Mouse (Mus musculus) left cerebral cortex, adult 2 months (tissue): ENCODE measurements around the gene Sdcbp2. TPM values are rescaled to one million over a fixed set of nuclear protein-coding genes. Genes with fewer than 3 reads are reported as not detected.

Experiments used
- DNase-seq, 2 experiments: peaks; one replicate each; pipeline ENCODE4 v3.0.0; 2021 to 2022; ENCODE audit warnings: low spot score in 2 of 2, mixed read lengths in 1 of 2; ENCODE audit errors: extremely low spot score in 1 of 2
- H3K27ac ChIP-seq: fragments of 200-600 bp; 2 replicates; pipeline ENCODE4 v1.8.1; 2022
- H3K4me3 ChIP-seq: fragments of 200-600 bp; 2 replicates; pipeline ENCODE4 v1.8.1; 2022
- CTCF ChIP-seq: fragments of 200-600 bp; IDR thresholded peaks from 2 replicates; pipeline ENCODE4 v1.8.1; 2022; ENCODE audit warnings: antibody characterized with exemption, mild to moderate bottlenecking, moderate library complexity
- intact Hi-C: fragments of 180-260 bp; cut with DNase I; formaldehyde crosslinking; loops from one replicate; pipeline ENCODE4 v1.15.1; 2025
- long read RNA-seq, 2 experiments: library from polyadenylated mRNA; stranded (forward); transcript quantifications; one replicate each; pipeline ENCODE4 v2.0.0; 2021; ENCODE audit warnings: borderline mapping rate in 2 of 2
- total RNA-seq, 2 experiments: library from RNA; stranded (reverse); gene quantifications; 2 replicates each; pipeline ENCODE4 v1.2.3; 2021

Sdcbp2 gene
- total RNA-seq: 1 to 10 TPM; 1.6 to 3.0 TPM
- long read RNA-seq, experiment 1: 0 reads
- long read RNA-seq, experiment 2, partial matches to known transcripts: 1 of 2 reads
- long read RNA-seq, experiment 2, other reads (novel, unspliced or antisense): 1 of 2 reads

DNA sequence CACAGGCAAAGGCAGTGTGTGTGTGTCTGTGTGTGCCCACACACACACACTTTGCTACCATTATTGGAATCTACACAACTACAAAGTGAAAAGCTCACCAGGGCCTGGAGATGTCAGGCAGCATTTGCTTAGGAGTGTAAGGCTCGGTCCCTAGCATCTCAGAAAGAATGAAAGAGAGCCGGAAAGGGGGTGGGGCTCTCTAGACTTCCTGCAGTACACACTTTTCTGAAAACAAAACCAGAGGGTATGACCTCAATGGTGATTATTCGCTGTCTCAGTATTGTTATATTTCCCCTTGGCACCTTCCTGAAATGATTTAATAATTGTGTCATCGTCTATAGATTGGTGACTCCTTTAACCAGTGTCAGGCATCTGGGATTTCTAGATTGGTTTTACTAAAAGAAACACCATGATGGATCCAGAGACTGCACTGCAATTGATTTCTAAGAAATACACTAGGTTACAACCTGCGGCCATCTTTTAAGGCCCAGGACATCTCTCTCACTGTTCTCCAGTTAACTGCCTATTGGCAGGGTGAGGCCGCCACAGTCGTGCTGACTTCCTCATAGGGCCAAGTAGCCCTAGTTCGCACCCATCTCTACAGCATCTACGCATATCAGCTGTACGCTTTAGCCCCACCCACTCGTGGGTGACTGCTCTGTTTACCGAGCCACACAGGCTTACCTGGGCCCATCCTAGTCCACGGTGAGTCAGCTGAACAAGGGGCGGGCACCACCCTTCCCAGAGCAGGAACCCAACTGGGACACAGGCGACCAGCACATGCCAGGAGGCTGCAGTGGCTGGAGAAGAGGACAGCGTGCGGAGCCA is at the start of gene Sdcbp2:
TSS of gene Sdcbp2 (plus strand) at position 750 of the 828 bp plus-strand sequence.
- Histone ChIP-seq H3K4me3 (no peak within 1 kb of the TSS), H3K27ac (peak within 1 kb of the TSS; percentile 93)
- no peak for TF ChIP-seq CTCF
- intact Hi-C loops: loop anchor here (10.0 kb wide), 1 partner anchor 293 kb away; no protein-coding TSS in a partner anchor
- DNase-seq: no peak

DNA sequence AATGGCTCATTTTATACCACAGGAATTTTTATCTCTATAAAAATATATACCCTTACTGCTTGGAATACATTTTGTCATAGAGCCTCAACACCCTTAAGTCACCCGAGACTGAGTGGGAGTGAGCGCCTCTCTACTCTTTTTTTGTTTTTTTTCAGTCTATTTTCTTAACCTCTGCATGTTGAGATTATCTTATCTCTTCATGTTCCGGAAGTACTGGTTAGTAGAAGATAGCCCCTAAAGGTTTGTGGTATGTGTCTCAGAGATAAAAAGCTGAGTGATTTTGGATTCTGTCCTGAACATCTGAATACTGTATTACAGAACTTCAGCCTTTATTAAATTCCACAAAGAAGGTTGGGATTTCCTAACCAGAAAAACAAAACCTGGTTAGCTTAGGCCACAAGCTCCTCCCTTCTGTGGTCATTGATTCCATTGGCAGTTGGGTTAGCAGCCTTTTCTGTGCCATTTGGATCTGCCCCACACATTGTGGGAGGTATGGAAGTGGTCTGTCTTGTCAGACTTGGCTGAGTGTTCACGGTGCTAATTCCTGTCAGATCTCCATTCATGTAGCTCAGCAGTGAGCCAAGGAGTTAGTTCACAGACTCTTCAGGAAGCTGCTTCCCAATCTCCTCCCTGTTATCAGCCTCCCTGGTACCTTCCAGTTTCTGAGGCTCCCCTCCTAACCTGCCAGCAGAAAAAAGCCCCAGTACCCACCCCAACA is 47.9 kb upstream of the Sdcbp2 start:
- TF ChIP-seq CTCF: no peak
- DNase-seq: no peak

DNA sequence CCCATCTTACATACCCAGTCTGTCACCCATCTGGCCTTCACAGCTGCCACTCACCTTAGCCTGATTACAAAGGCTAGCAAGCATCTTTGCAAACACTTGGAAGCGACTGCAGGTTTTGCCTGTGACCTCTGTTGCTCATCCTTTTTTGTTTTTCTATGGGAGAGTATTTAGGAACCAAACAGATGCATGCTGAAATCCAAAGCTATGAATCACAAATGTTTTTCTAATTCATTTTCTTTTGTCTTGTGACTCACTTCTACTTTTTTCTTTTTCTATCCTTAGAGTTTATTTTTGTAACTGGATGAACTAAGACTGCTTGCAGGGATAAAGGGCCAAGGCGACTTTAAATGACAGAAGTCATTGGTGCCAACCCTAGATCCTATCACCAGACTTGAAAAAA is 46.9 kb upstream of the Sdcbp2 start:
- no peak for TF ChIP-seq CTCF
- intact Hi-C loops: no loop called here

More for the DNA sequence above, 47.9 kb upstream of the Sdcbp2 start:
- intact Hi-C loops: no loop called here
- H3K4me3 ChIP-seq: no peak overlapping the region
- no peak overlapping the region for H3K27ac ChIP-seq

DNA sequence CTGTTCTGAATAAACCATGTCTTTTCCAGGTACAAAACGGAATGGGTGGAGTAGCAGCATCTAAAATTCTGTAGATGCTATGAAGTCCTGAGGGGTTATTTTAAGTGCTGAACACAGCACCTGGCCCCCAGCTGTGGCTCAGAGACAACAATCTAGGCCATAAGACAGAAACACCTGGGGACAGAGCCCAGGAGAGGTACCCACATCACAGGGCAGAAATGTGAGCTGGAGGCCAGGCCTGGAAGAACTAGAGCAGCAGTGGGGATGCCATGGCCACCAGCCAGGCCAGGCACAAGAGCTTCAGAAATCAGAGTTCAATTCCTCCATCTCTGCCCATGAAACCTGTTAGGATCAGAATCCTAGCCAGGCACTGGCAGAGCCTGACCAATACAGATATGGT is 44.4 kb upstream of the Sdcbp2 start:
- Histone ChIP-seq H3K27ac (no peak overlapping the region), H3K4me3 (no peak overlapping the region)
- no peak for DNase-seq
- intact Hi-C loops: no loop called here
- no peak for TF ChIP-seq CTCF

More for the DNA sequence above, 46.9 kb upstream of the Sdcbp2 start:
- no peak overlapping the region for H3K4me3 ChIP-seq
- DNase-seq: no peak
- H3K27ac ChIP-seq: no peak overlapping the region

DNA sequence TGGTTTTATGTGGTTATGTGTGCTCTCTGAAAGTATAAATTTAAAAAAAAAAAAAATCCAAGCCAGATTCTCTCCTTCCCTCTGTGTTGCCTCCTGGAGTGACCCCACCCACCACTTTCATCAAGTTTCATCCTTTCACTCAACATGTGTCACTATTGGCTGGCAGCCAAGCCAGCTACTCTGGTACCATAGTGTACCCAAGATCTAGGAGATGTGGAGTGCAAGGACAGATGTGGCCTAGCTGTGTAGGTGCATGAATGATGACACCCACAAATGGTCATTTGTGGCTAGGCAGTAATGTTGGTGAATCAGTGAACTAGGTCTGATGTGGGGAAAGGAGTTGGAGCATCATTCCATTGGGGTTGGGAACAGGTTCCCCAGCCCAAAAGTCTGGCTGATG is 43.3 kb upstream of the Sdcbp2 start:
- DNase-seq: no peak
- no peak for TF ChIP-seq CTCF
- intact Hi-C loops: no loop called here
- Histone ChIP-seq H3K4me3 (no peak overlapping the region), H3K27ac (no peak overlapping the region)

DNA sequence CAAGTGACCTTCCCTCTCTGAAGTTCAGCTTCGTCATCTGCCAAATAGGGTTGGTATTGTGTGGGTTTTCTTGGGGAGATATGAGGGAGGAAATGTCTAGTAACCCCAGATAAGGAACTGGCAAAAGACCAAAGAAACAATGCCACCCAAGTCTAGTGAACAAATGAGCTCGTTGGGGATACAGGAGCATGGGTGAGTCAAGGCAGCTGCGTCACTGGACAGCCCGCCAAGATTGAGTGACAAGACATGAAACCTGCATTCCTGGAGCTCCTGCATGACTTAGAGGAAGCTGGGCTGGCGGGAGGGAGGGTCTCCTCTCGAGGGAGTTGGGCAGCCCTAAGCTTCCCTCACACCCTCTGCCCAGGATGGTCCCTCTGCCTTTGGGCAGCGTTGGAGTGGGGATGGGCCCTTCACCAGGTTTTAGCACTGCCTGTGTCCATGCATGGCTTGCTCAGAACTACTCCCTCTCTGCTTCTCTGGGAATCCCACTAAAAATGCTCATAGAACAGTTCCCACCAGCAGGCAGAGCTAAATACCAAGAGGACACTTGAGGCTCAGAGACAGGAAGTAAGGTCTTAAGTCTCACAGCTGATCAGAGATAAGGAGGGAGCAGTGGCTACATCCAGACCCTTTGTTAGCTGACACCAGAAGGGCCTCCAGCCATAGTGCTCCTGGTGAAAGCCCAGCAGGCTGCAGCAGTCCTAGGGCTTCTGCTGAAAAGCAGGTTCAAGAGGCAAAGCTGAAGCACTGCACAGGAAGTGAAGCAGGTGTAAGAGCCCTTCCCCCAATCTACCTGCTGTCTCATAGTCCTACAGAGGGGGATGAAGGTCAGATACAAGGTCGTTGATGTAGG is 41.8 kb upstream of the Sdcbp2 start:
- Histone ChIP-seq H3K4me3 (no peak overlapping the region), H3K27ac (no peak overlapping the region)
- no peak for DNase-seq
- no peak for TF ChIP-seq CTCF
- intact Hi-C loops: no loop called here

DNA sequence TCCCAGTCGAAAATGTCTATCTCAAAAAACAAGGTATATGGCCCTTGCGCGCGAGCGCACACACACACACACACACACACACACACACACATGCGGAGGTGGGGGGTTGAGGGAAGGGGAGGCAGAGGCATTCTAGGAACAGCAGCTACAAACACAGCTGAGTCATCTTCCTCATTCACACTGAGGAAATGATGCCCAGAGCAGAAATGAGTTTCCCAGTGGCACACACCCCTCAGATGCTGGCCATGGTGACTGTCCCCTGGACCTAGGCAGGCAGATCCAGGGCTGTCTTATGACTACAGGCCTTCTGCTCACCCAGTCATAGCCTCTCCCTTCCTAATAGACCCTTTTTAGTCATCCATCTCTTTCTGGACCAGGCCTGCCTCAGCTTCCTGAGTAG is 38.8 kb upstream of the Sdcbp2 start:
- intact Hi-C loops: no loop called here
- H3K4me3 ChIP-seq: no peak overlapping the region
- H3K27ac ChIP-seq: no peak overlapping the region
- DNase-seq: no peak
- no peak for TF ChIP-seq CTCF

DNA sequence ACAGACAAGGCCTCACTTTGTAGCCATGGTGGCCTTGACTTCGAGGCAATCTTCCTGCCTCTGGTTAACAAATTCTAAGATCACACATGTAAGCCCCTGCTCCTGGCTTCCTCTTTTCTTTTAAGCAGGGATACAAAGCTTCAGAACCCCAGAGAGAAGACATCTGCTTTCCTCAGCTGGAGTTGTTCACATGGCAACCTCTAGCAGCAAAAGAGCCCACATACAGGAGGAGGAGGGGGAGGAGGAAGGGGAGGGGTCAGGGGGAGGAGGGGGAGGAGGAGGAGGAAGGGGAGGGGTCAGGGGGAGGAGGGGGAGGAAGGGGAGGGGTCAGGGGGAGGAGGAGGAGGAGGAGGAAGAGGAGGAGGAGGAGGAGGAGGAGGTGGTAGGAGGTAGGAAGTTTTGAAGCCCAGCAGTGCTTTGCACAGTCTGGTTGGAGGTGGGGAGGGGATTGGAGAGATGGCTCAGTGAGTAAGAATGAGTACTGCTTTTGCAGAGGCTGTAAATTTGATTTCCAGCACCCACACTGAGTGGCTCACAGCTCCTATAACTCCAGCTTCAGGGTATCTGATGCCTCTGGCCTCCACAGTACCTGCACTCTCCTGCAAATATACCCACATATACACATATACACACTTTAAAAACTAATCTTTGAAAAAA is 36.3 kb upstream of the Sdcbp2 start:
- DNase-seq: no peak
- Histone ChIP-seq H3K27ac (no peak overlapping the region), H3K4me3 (no peak overlapping the region)
- intact Hi-C loops: no loop called here
- TF ChIP-seq CTCF: no peak

DNA sequence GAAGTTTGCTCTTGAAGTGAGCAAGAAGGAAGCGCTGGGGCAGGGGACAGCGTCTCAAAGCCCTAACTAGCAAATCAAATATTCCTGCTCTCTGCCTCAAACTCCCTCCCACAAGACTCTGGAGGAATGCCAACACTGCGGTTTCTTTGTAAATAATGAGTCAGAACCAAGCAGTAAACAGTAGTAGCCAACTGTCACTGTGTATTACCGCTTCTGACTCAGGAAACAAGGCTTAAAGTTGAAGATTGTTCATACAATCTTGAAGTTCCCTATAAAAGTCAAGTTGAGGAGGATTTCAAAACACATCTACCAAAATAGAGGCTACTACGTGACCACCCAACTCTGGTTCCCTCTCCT is 35.8 kb upstream of the Sdcbp2 start:
- no peak overlapping the region for H3K4me3 ChIP-seq
- peak; percentile 58 to 61 for DNase-seq
- TF ChIP-seq CTCF: no peak
- no peak overlapping the region for H3K27ac ChIP-seq
- intact Hi-C loops: no loop called here

DNA sequence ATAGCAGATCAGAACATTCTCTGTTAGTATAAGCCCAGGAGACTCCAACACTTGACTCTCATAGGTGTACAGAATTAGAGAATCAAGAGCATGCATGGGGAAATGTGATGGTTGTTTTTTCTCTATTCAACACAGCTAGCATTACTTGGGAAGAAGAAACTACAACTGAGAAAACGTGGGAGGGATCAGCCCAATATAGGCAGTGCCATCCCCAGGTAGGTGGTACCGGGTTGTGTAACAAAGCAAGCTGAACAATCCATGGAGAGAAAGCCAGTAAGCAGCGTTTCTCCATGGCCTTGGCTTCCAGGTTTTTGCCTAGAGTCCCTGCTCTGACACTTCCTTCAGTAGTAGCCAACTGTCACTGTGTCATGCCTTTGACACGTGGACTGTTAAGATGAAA is 33.8 kb upstream of the Sdcbp2 start:
- Histone ChIP-seq H3K4me3 (no peak overlapping the region), H3K27ac (peak overlapping the region; percentile 63; the same call in 1 of the 2 replicates)
- no peak for TF ChIP-seq CTCF
- intact Hi-C loops: no loop called here
- DNase-seq: no peak
